Mouse (Mus musculus): ENCODE data around the gene Gm4565. TPM values are rescaled to one million over a fixed set of nuclear protein-coding genes. Genes with fewer than 3 reads are reported as not detected.
"Not testable (repeated sequence)": the region's sequence is repeated elsewhere in the genome, so short reads cannot be mapped to it uniquely, and the experiment has no call there.

Gene Gm4565
- polyA plus RNA-seq (2016; fragmentation: Nextera tagmentation; extraction: Ambion mirVana), result not detected in 2 replicates

DNA sequence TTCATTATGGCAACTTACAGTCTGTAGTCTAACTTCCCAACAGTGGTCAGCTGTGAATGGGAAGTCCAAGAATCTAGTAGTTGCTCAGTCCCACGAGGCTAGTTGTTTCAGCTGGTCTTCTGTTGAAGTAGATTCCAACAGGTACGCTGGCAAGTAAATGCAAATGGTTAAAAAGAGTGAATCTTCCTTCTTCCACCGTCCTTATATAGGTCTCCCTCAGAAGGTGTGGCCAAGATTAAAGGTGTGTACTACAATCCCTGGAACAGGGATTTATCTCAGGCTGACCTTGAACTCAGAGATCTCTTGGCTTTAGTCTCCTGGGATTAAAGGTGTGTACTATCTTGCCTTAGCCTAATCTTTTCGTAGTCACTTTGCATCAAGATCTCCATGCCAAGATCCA is at the start of gene Gm4565:
Gene Gm4565 (minus strand): TSS at position 101 of the 400 bp plus-strand sequence.
- H3K9ac ChIP-seq; ATAC-seq (ENCODE audit: low FRiP score, low read depth); H3K4me1 ChIP-seq; H3K27ac ChIP-seq; H3K36me3 ChIP-seq; H3K27me3 ChIP-seq (replicated peaks); H3K9me3 ChIP-seq; H3K4me2 ChIP-seq (replicated peaks); H3K4me3 ChIP-seq: not testable (repeated sequence)
- WGBS, result 93% methylated on average over 2 of the region's 4 CpGs

DNA sequence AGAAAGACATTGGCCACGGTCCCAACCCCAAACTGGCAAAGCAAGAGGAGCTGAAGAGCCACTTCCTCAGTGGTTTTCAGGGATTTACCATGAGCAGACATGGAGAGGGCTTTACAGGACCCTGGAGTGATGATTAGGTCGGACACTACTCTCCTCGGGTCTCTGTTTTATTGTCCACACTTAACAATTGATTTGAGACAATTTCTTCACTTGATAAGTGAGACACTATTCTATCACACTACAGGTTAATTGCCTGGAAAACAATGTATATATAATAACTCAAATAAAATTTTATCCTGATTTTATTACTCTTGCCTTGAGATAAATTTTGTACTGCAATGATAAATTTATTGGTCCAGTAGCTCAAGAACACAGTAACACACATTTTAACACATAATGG is 22.7 kb downstream of the Gm4565 start, which contains the start of gene Gm4201:
Gene Gm4201 (minus strand): TSS at position 101 of the 400 bp plus-strand sequence.
- H3K9ac ChIP-seq; H3K4me1 ChIP-seq; H3K36me3 ChIP-seq; H3K27ac ChIP-seq; H3K4me2 ChIP-seq (replicated peaks); ATAC-seq (ENCODE audit: low FRiP score, low read depth); H3K4me3 ChIP-seq; H3K27me3 ChIP-seq (replicated peaks); H3K9me3 ChIP-seq: not testable (repeated sequence)
- WGBS, result no CpG with 5 or more reads among the region's 3 CpGs

DNA sequence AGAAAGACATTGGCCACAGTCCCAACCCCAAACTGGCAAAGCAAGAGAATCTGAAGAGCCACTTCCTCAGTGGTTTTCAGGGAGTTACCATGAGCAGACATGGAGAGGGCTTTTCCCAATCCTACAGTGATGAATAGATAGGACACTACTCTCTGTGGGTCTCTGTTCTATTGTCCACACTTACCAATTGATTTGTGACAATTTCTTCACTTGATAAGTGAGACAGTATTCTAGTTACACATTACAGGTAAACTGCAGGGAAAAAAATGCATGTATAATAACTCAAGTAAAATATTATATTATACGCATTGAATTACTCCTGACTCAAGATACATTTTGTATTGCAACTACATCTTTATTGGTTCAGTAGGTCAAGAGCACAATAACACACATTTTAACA is 53.1 kb downstream of the Gm4565 start, which contains the start of gene Gm8677:
Gene Gm8677 (minus strand): TSS at position 101 of the 400 bp plus-strand sequence.
- H3K27ac ChIP-seq; H3K36me3 ChIP-seq; H3K4me2 ChIP-seq (replicated peaks); ATAC-seq (ENCODE audit: low FRiP score, low read depth); H3K27me3 ChIP-seq (replicated peaks); H3K9ac ChIP-seq; H3K4me1 ChIP-seq; H3K9me3 ChIP-seq; H3K4me3 ChIP-seq: not testable (repeated sequence)
- WGBS, result no CpG with 5 or more reads among the region's 1 CpGs

Other genes with a start within 250 kb of the Gm4565 start
- gene Gm8660, start 217.1 kb downstream of the Gm4565 start, polyA plus RNA-seq (2016; fragmentation: Nextera tagmentation; extraction: Ambion mirVana), result not detected in 2 replicates
- not detected in 2 replicates for gene Vmn1r148, start 174.5 kb downstream of the Gm4565 start, polyA plus RNA-seq (2016; fragmentation: Nextera tagmentation; extraction: Ambion mirVana)
- gene Vmn1r149, start 149.9 kb downstream of the Gm4565 start, polyA plus RNA-seq (2016; fragmentation: Nextera tagmentation; extraction: Ambion mirVana), result not detected in 2 replicates
- not detected in 2 replicates for gene Gm10665, start 124.1 kb downstream of the Gm4565 start, polyA plus RNA-seq (2016; fragmentation: Nextera tagmentation; extraction: Ambion mirVana)
- not detected in 2 replicates for gene Vmn1r151, start 88.4 kb downstream of the Gm4565 start, polyA plus RNA-seq (2016; fragmentation: Nextera tagmentation; extraction: Ambion mirVana)
- not detected in 2 replicates for gene Vmn1r152, start 65.2 kb downstream of the Gm4565 start, polyA plus RNA-seq (2016; fragmentation: Nextera tagmentation; extraction: Ambion mirVana)
- not detected in 2 replicates for gene Gm8677, start 53.2 kb downstream of the Gm4565 start, polyA plus RNA-seq (2016; fragmentation: Nextera tagmentation; extraction: Ambion mirVana)
- gene Gm4201, start 22.8 kb downstream of the Gm4565 start, polyA plus RNA-seq (2016; fragmentation: Nextera tagmentation; extraction: Ambion mirVana), result not detected in 2 replicates
- not detected in 2 replicates for gene Vmn1r155, start 69.9 kb upstream of the Gm4565 start, polyA plus RNA-seq (2016; fragmentation: Nextera tagmentation; extraction: Ambion mirVana)
- not detected in 2 replicates for gene Gm8693, start 104.2 kb upstream of the Gm4565 start, polyA plus RNA-seq (2016; fragmentation: Nextera tagmentation; extraction: Ambion mirVana)
- gene Gm4567, start 131.6 kb upstream of the Gm4565 start, polyA plus RNA-seq (2016; fragmentation: Nextera tagmentation; extraction: Ambion mirVana), result not detected in 2 replicates
- not detected in 2 replicates for gene Vmn1r157, start 173.6 kb upstream of the Gm4565 start, polyA plus RNA-seq (2016; fragmentation: Nextera tagmentation; extraction: Ambion mirVana)
- not detected in 2 replicates for gene Vmn1r158, start 202.7 kb upstream of the Gm4565 start, polyA plus RNA-seq (2016; fragmentation: Nextera tagmentation; extraction: Ambion mirVana)

Data from neural tube, embryonic 12.5 days (tissue).